Mouse (Mus musculus) limb, embryonic 14.5 days (tissue): ENCODE measurements around the gene Pou1f1. TPM values are rescaled to one million over a fixed set of nuclear protein-coding genes. Genes with fewer than 3 reads are reported as not detected.

Experiments used
- ATAC-seq: fragments of 200-750 bp; cut with Nextera tagmentation; 2 replicates; pipeline ENCODE4 v1.8.0; 2017; ENCODE audit warnings: low read depth, moderate number of reproducible peaks, moderate TSS enrichment; ENCODE audit not compliant: low FRiP score
- DNase-seq: peaks from one replicate; pipeline ENCODE4 v3.0.0-alpha.2; 2015; ENCODE audit warnings: low spot score
- H3K27ac ChIP-seq: fragments of 300-500 bp; sonication (generic); replicated peaks from 2 replicates; pipeline ENCODE4 v1.5.1; 2014; ENCODE audit warnings: low read depth, mild to moderate bottlenecking, low read length, moderate library complexity, mixed read lengths
- H3K27me3 ChIP-seq: fragments of 300-500 bp; sonication (generic); 2 replicates; pipeline ENCODE4 v1.6.1; 2014; ENCODE audit warnings: low read length, mixed read lengths; ENCODE audit not compliant: control insufficient read depth, insufficient read depth
- H3K36me3 ChIP-seq: fragments of 300-500 bp; sonication (generic); 2 replicates; pipeline ENCODE4 v1.6.1; 2014; ENCODE audit warnings: mild to moderate bottlenecking, low read length, moderate library complexity, mixed read lengths; ENCODE audit not compliant: control insufficient read depth, insufficient read depth
- H3K4me1 ChIP-seq: fragments of 300-500 bp; sonication (generic); 2 replicates; pipeline ENCODE4 v1.6.1; 2014; ENCODE audit warnings: antibody characterized with exemption, low read length, mixed read lengths; ENCODE audit not compliant: control insufficient read depth, insufficient read depth
- H3K4me2 ChIP-seq: fragments of 300-500 bp; sonication (generic); replicated peaks from 2 replicates; pipeline ENCODE4 v1.6.1; 2014; ENCODE audit warnings: low read depth, mild to moderate bottlenecking, low read length, moderate library complexity; ENCODE audit not compliant: severe bottlenecking
- H3K4me3 ChIP-seq: fragments of 300-500 bp; sonication (generic); replicated peaks from 2 replicates; pipeline ENCODE4 v1.5.1; 2014; ENCODE audit warnings: low read length
- H3K9ac ChIP-seq: fragments of 300-500 bp; sonication (generic); 2 replicates; pipeline ENCODE4 v1.6.1; 2014; ENCODE audit warnings: mild to moderate bottlenecking, low read depth, low read length, moderate library complexity; ENCODE audit not compliant: severe bottlenecking
- H3K9me3 ChIP-seq: fragments of 300-500 bp; sonication (generic); 2 replicates; pipeline ENCODE4 v1.6.1; 2016; ENCODE audit warnings: low read length; ENCODE audit not compliant: control insufficient read depth
- POLR2A ChIP-seq: fragments of 200-500 bp; IDR thresholded peaks from 2 replicates; pipeline ENCODE4 v1.8.0; 2012; ENCODE audit warnings: inconsistent platforms, mild to moderate bottlenecking, moderate library complexity, borderline replicate concordance; ENCODE audit not compliant: insufficient read depth, insufficient read length; ENCODE audit errors: extremely low read depth
- whole genome bisulfite sequencing: fragments of 180-500 bp; shearing (Covaris S2); extraction: QIAGEN DNeasy Blood & Tissue Kit; methylation state at CpG from one replicate; pipeline ENCODE4 v1.1.7; 2014; 5-methylcytosine and 5-hydroxymethylcytosine counted together
- polyA plus RNA-seq, 2 experiments: library from polyadenylated mRNA; depleted of rRNA in 1 of 2; stranded (reverse) in 1 of 2; unstranded in 1 of 2; fragments of >200 nt; fragmentation: Nextera tagmentation in 1 of 2; extraction: Ambion mirVana in 1 of 2; gene quantifications; 2 replicates each; pipeline versions ENCODE4 v1.2.1 to v1.2.3; 2012 to 2014

Gene Pou1f1
- polyA plus RNA-seq, 2 experiments, result 0.25 to 0.29 TPM

GRCm38 (mm10) chr16:65533315-65533999 is 13.1 kb downstream of the Pou1f1 start:
- 27% methylated on average over 12 of the region's 12 CpGs for WGBS
- no peak overlapping the region for H3K4me2 ChIP-seq
- no peak overlapping the region for H3K4me3 ChIP-seq
- ATAC-seq (no peak), DNase-seq (peak; percentile 53)
- no peak overlapping the region for H3K27ac ChIP-seq
- no peaks in the 10 kb centered on the region for H3K27me3 ChIP-seq
- H3K4me1 ChIP-seq, result no peaks in the 10 kb centered on the region
- no peak for TF ChIP-seq POLR2A
- H3K36me3 ChIP-seq, result peaks cover 11% of the 10 kb centered on the region; the same call in 1 of the 2 replicates
- no peak overlapping the region for H3K9ac ChIP-seq
- H3K9me3 ChIP-seq, result no peaks in the 10 kb centered on the region

- H3K27me3 ChIP-seq, result no peaks in the 10 kb centered on the region
- H3K9ac ChIP-seq, result no peak overlapping the region
- no peak for TF ChIP-seq POLR2A
- H3K36me3 ChIP-seq, result peaks cover 55% of the 10 kb centered on the region
- H3K4me1 ChIP-seq, result no peaks in the 10 kb centered on the region
- DNase-seq (no peak), ATAC-seq (no peak)
- WGBS, result 79% methylated on average over 11 of the region's 11 CpGs
- no peaks in the 10 kb centered on the region for H3K9me3 ChIP-seq
- H3K4me3 ChIP-seq, result no peak overlapping the region
- no peak overlapping the region for H3K4me2 ChIP-seq
- H3K27ac ChIP-seq, result no peak overlapping the region
These were observed 23.5 kb downstream of the Pou1f1 start for GRCm38 (mm10) chr16:65543676-65544293.

- H3K4me1 ChIP-seq, result no peaks in the 10 kb centered on the region
- ATAC-seq (no peak), DNase-seq (no peak)
- no peak overlapping the region for H3K27ac ChIP-seq
- H3K4me2 ChIP-seq, result no peak overlapping the region
- WGBS, result 89% methylated on average over 7 of the region's 7 CpGs
- no peak overlapping the region for H3K4me3 ChIP-seq
- peaks cover 28% of the 10 kb centered on the region for H3K36me3 ChIP-seq
- no peaks in the 10 kb centered on the region for H3K9me3 ChIP-seq
- no peaks in the 10 kb centered on the region for H3K27me3 ChIP-seq
- H3K9ac ChIP-seq, result no peak overlapping the region
- no peak for TF ChIP-seq POLR2A
These were observed 28.6 kb downstream of the Pou1f1 start for GRCm38 (mm10) chr16:65548960-65549359.

- no peaks in the 10 kb centered on the region for H3K4me1 ChIP-seq
- H3K4me2 ChIP-seq, result no peak overlapping the region
- no peak overlapping the region for H3K4me3 ChIP-seq
- no peaks in the 10 kb centered on the region for H3K27me3 ChIP-seq
- H3K9ac ChIP-seq, result no peak overlapping the region
- H3K9me3 ChIP-seq, result no peaks in the 10 kb centered on the region
- no peak for DNase-seq
- no peak overlapping the region for H3K27ac ChIP-seq
- no peak for ATAC-seq
- WGBS, result 69% methylated on average over 13 of the region's 13 CpGs
- TF ChIP-seq POLR2A, result no peak
- H3K36me3 ChIP-seq, result peaks cover 11% of the 10 kb centered on the region; the same call in 1 of the 2 replicates
These were observed 30.5 kb downstream of the Pou1f1 start for GRCm38 (mm10) chr16:65550814-65551213.

- H3K9ac ChIP-seq, result no peak overlapping the region
- no peak for TF ChIP-seq POLR2A
- H3K36me3 ChIP-seq, result peaks cover 5% of the 10 kb centered on the region; the same call in 1 of the 2 replicates
- H3K9me3 ChIP-seq, result no peaks in the 10 kb centered on the region
- no peak for DNase-seq
- WGBS, result 83% methylated on average over 5 of the region's 5 CpGs
- H3K4me3 ChIP-seq, result no peak overlapping the region
- no peaks in the 10 kb centered on the region for H3K4me1 ChIP-seq
- no peak overlapping the region for H3K4me2 ChIP-seq
- no peaks in the 10 kb centered on the region for H3K27me3 ChIP-seq
- no peak overlapping the region for H3K27ac ChIP-seq
- ATAC-seq, result no peak
These were observed 34.0 kb downstream of the Pou1f1 start for GRCm38 (mm10) chr16:65554267-65554666.
